Mouse (Mus musculus) liver, adult (tissue): ENCODE measurements around the gene Dolk.

Source experiments
- GATA4 ChIP-seq: IDR thresholded peaks from 2 replicates; pipeline ENCODE4 v1.6.1; 2014; ENCODE audit warnings: mild to moderate bottlenecking, low read length; ENCODE audit not compliant: insufficient replicate concordance

The Dolk gene

GRCm38 (mm10) chr2:30285004-30285403 lies 1.1 kb downstream of the Dolk start:
- no peak for TF ChIP-seq GATA4

GRCm38 (mm10) chr2:30283193-30283592 lies 2.9 kb downstream of the Dolk start:
- no peak for TF ChIP-seq GATA4

GRCm38 (mm10) chr2:30281651-30282050 lies 4.5 kb downstream of the Dolk start:
- TF ChIP-seq GATA4 = no peak

- TF ChIP-seq GATA4 = no peak
Measured at GRCm38 (mm10) chr2:30280743-30281142, 5.4 kb downstream of the Dolk start, which contains the start of gene Gm28038. TSS of gene Gm28038 (plus strand) at chr2:30281043.

- peak; percentile 41; the same call in 1 of the 2 replicates for TF ChIP-seq GATA4
Measured at GRCm38 (mm10) chr2:30270134-30270533, 16.0 kb downstream of the Dolk start.

GRCm38 (mm10) chr2:30269241-30269990 lies 16.7 kb downstream of the Dolk start:
- TF ChIP-seq GATA4 = no peak

- no peak for TF ChIP-seq GATA4
Measured at GRCm38 (mm10) chr2:30268371-30268770, 17.8 kb downstream of the Dolk start.

- TF ChIP-seq GATA4 = no peak
Measured at GRCm38 (mm10) chr2:30267466-30267865, 18.7 kb downstream of the Dolk start.

- TF ChIP-seq GATA4 = no peak
Measured at GRCm38 (mm10) chr2:30266392-30266941, 19.7 kb downstream of the Dolk start.

- TF ChIP-seq GATA4 = no peak
Measured at GRCm38 (mm10) chr2:30265767-30266253, 20.3 kb downstream of the Dolk start, which contains the start of gene Phyhd1. TSS of gene Phyhd1 (plus strand) at chr2:30266203.

- no peak for TF ChIP-seq GATA4
Measured at GRCm38 (mm10) chr2:30264671-30265519, 21.2 kb downstream of the Dolk start.

GRCm38 (mm10) chr2:30263811-30264210 lies 22.3 kb downstream of the Dolk start:
- TF ChIP-seq GATA4 = no peak

GRCm38 (mm10) chr2:30262840-30263441 lies 23.2 kb downstream of the Dolk start:
- no peak for TF ChIP-seq GATA4

GRCm38 (mm10) chr2:30261921-30262839 lies 24.0 kb downstream of the Dolk start:
- TF ChIP-seq GATA4 = no peak
